Mouse (Mus musculus) megakaryocyte, embryonic 14.5 days (primary cell): ENCODE measurements at regions not wholly inside any gene's neighbourhood (a gene's known extent, or its start where the extent isn't known, plus 50 kb on each side); places are given as distances from the start of the nearest gene placed in this dataset.

Experiments used
- FLI1 ChIP-seq: IDR thresholded peaks from 2 replicates; pipeline ENCODE4 v1.6.1; 2012; ENCODE audit warnings: low read length, inconsistent platforms, mixed read lengths
- GATA1 ChIP-seq: IDR thresholded peaks from 3 replicates; pipeline ENCODE4 v1.6.1; 2012; ENCODE audit warnings: mixed read lengths, low read length, inconsistent platforms, borderline replicate concordance

DNA sequence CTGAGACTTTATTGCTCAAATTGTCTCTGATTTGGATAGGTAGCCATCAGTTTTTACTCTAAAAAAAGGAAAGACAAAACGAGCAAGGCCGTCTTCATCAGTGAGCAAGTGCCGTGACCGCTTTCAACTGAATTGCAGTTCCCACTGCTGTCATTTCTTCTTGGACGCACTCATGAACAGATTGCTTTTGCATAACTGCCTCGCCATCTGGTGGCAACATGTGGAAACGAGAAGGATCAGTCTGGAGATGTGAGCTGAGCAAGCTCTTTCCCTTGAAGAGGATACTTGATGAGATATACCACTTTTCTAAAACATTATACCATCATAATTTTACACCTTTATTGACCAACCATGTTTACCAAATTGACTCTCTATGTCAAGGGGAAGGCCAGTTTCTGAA is 137.7 kb downstream of the Gm9733 start:
- no peak for TF ChIP-seq GATA1
- TF ChIP-seq FLI1, result no peak
